In genomic region chr16:34861744-34862365, GRCm38 (mm10) we compare ENCODE assay signal across 10 mouse cellular contexts.
DNase-seq lines count a peak whose midpoint lies in the region; ATAC-seq and TF ChIP-seq lines count a peak whose summit lies in the region.
"Had no signal": no experiment of that assay in that cellular context is flagged by ENCODE, and none has a peak within 500 bp of the region (broad histone marks: within the 10 kb centered on the region; RNA-seq: fewer than 3 reads in every experiment).

No protein-coding gene starts in this region.

- peaks cover 14% of the 10 kb centered on the region for H3K4me1 ChIP-seq in heart, embryonic 10.5 days
- no peaks in the 10 kb centered on the region; the same call in 1 of the 2 replicates for H3K4me1 ChIP-seq in heart, adult 2 months (ENCODE audit: control insufficient read depth, insufficient read depth, low read length)
- H3K4me1 ChIP-seq in intestine, embryonic 14.5 days (replicated peaks; ENCODE audit: control insufficient read depth, insufficient read depth, low read length) = peaks cover 5% of the 10 kb centered on the region; the same call in 1 of the 2 replicates
- H3K4me1 ChIP-seq in forebrain, embryonic 15.5 days = no peaks in the 10 kb centered on the region

- no peak for ATAC-seq in intestine, embryonic 14.5 days (replicated peaks; ENCODE audit: low FRiP score, low TSS enrichment, low read depth)
- no peak for ATAC-seq in forebrain, embryonic 15.5 days (replicated peaks)

- intact Hi-C loops in heart, adult 2 months (cut with DNase I) = no loop called here
- intact Hi-C loops in left cerebral cortex, adult 2 months (cut with DNase I) = no loop called here

- H3K79me2 ChIP-seq in heart, adult 2 months (replicated peaks; ENCODE audit: control insufficient read depth, insufficient read depth, low read length) = no peaks in the 10 kb centered on the region

- no peaks in the 10 kb centered on the region for H3K9me3 ChIP-seq in heart, embryonic 10.5 days
- no peaks in the 10 kb centered on the region for H3K9me3 ChIP-seq in intestine, embryonic 14.5 days (ENCODE audit: control insufficient read depth, low read length)
- no peaks in the 10 kb centered on the region for H3K9me3 ChIP-seq in forebrain, embryonic 15.5 days
- H3K9me3 ChIP-seq: hindbrain, embryonic 10.5 days had no signal

- 51% methylated on average over 10 of the region's 10 CpGs for WGBS in heart, embryonic 10.5 days
- 34% methylated on average over 10 of the region's 10 CpGs for WGBS in heart, adult 2 months
- WGBS in intestine, embryonic 14.5 days = 66% methylated on average over 10 of the region's 10 CpGs
- 92% methylated on average over 10 of the region's 10 CpGs for WGBS in forebrain, embryonic 15.5 days

- no peak overlapping the region for H3K4me2 ChIP-seq in intestine, embryonic 14.5 days (ENCODE audit: low read length)
- H3K4me2 ChIP-seq in forebrain, embryonic 15.5 days (replicated peaks) = no peak overlapping the region

- TF ChIP-seq POLR2A in heart, adult 2 months (IDR thresholded peaks at IDR 0.05; ENCODE audit: insufficient read depth, low read depth, low read length) = no peak

- no peak overlapping the region for H3K9ac ChIP-seq in heart, adult 2 months (ENCODE audit: low read depth, low read length)
- no peak overlapping the region for H3K9ac ChIP-seq in intestine, embryonic 14.5 days (ENCODE audit: low read length)
- no peak overlapping the region for H3K9ac ChIP-seq in forebrain, embryonic 15.5 days (replicated peaks)

- no peak for TF ChIP-seq EP300 in heart, adult 2 months (IDR thresholded peaks at IDR 0.05; ENCODE audit: insufficient read depth, low read depth, low read length)

- H3K27me3 ChIP-seq in heart, embryonic 10.5 days (ENCODE audit: insufficient read depth, poor library complexity, severe bottlenecking) = no peaks in the 10 kb centered on the region
- H3K27me3 ChIP-seq in heart, adult 2 months (ENCODE audit: control insufficient read depth, insufficient read depth, low read length) = no peaks in the 10 kb centered on the region
- H3K27me3 ChIP-seq in intestine, embryonic 14.5 days (replicated peaks; ENCODE audit: control insufficient read depth, insufficient read depth, low read length) = no peaks in the 10 kb centered on the region
- H3K27me3 ChIP-seq in forebrain, embryonic 15.5 days = no peaks in the 10 kb centered on the region

- H3K4me3 ChIP-seq in heart, embryonic 10.5 days = no peak overlapping the region
- no peak overlapping the region for H3K4me3 ChIP-seq in heart, adult 2 months
- no peak overlapping the region for H3K4me3 ChIP-seq in intestine, embryonic 14.5 days (ENCODE audit: low read depth, low read length)
- H3K4me3 ChIP-seq in left cerebral cortex, adult 2 months = no peak overlapping the region
- no peak overlapping the region for H3K4me3 ChIP-seq in forebrain, embryonic 15.5 days
- H3K4me3 ChIP-seq: hindbrain, embryonic 10.5 days had no signal

- DNase-seq in heart, embryonic 10.5 days (ENCODE audit: low spot score) = no peak
- no peak for DNase-seq in heart, adult 2 months
- peak; percentile 92 for DNase-seq in 3T3-L1 (ENCODE audit: low read depth, low spot score)
- no peak for DNase-seq in intestine, embryonic 14.5 days (ENCODE audit: low spot score)
- peak; percentile 78 to 80 for DNase-seq in kidney, postnatal 25 days
- DNase-seq in left cerebral cortex, adult 9 months (ENCODE audit: low spot score in 2 of 2) = no peak
- no peak for DNase-seq in left cerebral cortex, adult 2 months (ENCODE audit: extremely low spot score in 1 of 2, low spot score in 2 of 2)
- DNase-seq: thymus, postnatal 4 days had no signal

- no peak for TF ChIP-seq CTCF in heart, adult 2 months (IDR thresholded peaks at IDR 0.05)
- TF ChIP-seq CTCF in left cerebral cortex, adult 2 months (IDR thresholded peaks at IDR 0.05) = no peak

- H3K27ac ChIP-seq in heart, embryonic 10.5 days = peak overlapping the region; percentile 57; the same call in 1 of the 2 replicates
- H3K27ac ChIP-seq in heart, adult 2 months = no peak overlapping the region
- H3K27ac ChIP-seq in intestine, embryonic 14.5 days (ENCODE audit: low read depth) = 0 out of 2 replicates have a peak overlapping the region, but pooled peaks have one; percentile 4
- no peak overlapping the region for H3K27ac ChIP-seq in left cerebral cortex, adult 2 months
- H3K27ac ChIP-seq in forebrain, embryonic 15.5 days (replicated peaks) = no peak overlapping the region
- H3K27ac ChIP-seq: hindbrain, embryonic 10.5 days had no signal

- 0 out of 2 replicates have a peak, but pooled peaks cover 3% of the 10 kb centered on the region for H3K36me3 ChIP-seq in heart, embryonic 10.5 days
- no peaks in the 10 kb centered on the region for H3K36me3 ChIP-seq in heart, adult 2 months (ENCODE audit: control insufficient read depth, insufficient read depth, low read length)
- H3K36me3 ChIP-seq in intestine, embryonic 14.5 days (ENCODE audit: control insufficient read depth, insufficient read depth, low read length) = no peaks in the 10 kb centered on the region
- no peaks in the 10 kb centered on the region for H3K36me3 ChIP-seq in forebrain, embryonic 15.5 days
- H3K36me3 ChIP-seq: hindbrain, embryonic 10.5 days had no signal

Comparison
In these comparisons a context has a peak if more than half of its experiments do, and no peak if none do; other contexts are left out.
1. H3K27ac ChIP-seq: peak in heart, embryonic 10.5 days (single experiment) and intestine, embryonic 14.5 days (single experiment); none in heart, adult 2 months (single experiment), left cerebral cortex, adult 2 months (single experiment) and forebrain, embryonic 15.5 days (single experiment).
2. DNase-seq: peak in 3T3-L1 (single experiment) and kidney, postnatal 25 days (2 of 2); none in heart, embryonic 10.5 days (single experiment), heart, adult 2 months (0 of 2), intestine, embryonic 14.5 days (single experiment), left cerebral cortex, adult 9 months (0 of 2) and left cerebral cortex, adult 2 months (0 of 2).